Mouse (Mus musculus): ENCODE results near the gene Tgfb3. TPM values are rescaled to one million over a fixed set of nuclear protein-coding genes. Genes with fewer than 3 reads are reported as not detected.

The Tgfb3 gene
- polyA plus RNA-seq (2015; fragmentation: Nextera tagmentation; extraction: Ambion mirVana): 2.0 and 2.4 TPM in 2 replicates

GRCm38 (mm10) chr12:86078553-86079201 is at the start of gene Tgfb3:
Gene Tgfb3, minus strand, starts transcription at chr12:86079041.
- 2% methylated on average over 25 of the region's 25 CpGs for WGBS (ENCODE audit: insufficient replicate concordance)
- Histone ChIP-seq H3K27me3 (ENCODE audit: control insufficient read depth, insufficient read depth, low read depth, low read length) (peaks cover 38% of the 10 kb centered on the region), H3K27ac (ENCODE audit: low read length) (no peak within 1 kb of the TSS), H3K4me3 (ENCODE audit: low read depth, low read length) (peak within 1 kb of the TSS; percentile 61), H3K4me1 (ENCODE audit: control insufficient read depth, low read depth, low read length) (no peaks in the 10 kb centered on the region; the same call in 1 of the 2 replicates), H3K36me3 (ENCODE audit: control insufficient read depth, insufficient read depth) (no peaks in the 10 kb centered on the region), H3K9me3 (replicated peaks; ENCODE audit: control insufficient read depth, low read length) (no peaks in the 10 kb centered on the region), H3K4me2 (ENCODE audit: low read depth, low read length) (peak within 1 kb of the TSS; percentile 78), H3K9ac (ENCODE audit: low read depth, low read length) (peak within 1 kb of the TSS; percentile 60)
- ATAC-seq (ENCODE audit: low read depth): peak; percentile 42; the same call in 1 of the 2 replicates

GRCm38 (mm10) chr12:86128122-86128521 is 49.3 kb upstream of the Tgfb3 start:
- H3K27ac ChIP-seq (ENCODE audit: low read length): no peak overlapping the region
- H3K9me3 ChIP-seq (replicated peaks; ENCODE audit: control insufficient read depth, low read length): no peaks in the 10 kb centered on the region
- no peaks in the 10 kb centered on the region for H3K27me3 ChIP-seq (ENCODE audit: control insufficient read depth, insufficient read depth, low read depth, low read length)
- 50% methylated on average over 6 of the region's 6 CpGs for WGBS (ENCODE audit: insufficient replicate concordance)
- peak; percentile 47; the same call in 1 of the 2 replicates for ATAC-seq (ENCODE audit: low read depth)
- H3K4me1 ChIP-seq (ENCODE audit: control insufficient read depth, low read depth, low read length): no peaks in the 10 kb centered on the region; the same call in 1 of the 2 replicates
- no peaks in the 10 kb centered on the region for H3K36me3 ChIP-seq (ENCODE audit: control insufficient read depth, insufficient read depth)
- no peak overlapping the region for H3K4me3 ChIP-seq (ENCODE audit: low read depth, low read length)
- no peak overlapping the region for H3K9ac ChIP-seq (ENCODE audit: low read depth, low read length)
- no peak overlapping the region for H3K4me2 ChIP-seq (ENCODE audit: low read depth, low read length)

GRCm38 (mm10) chr12:86124016-86124415 is 45.2 kb upstream of the Tgfb3 start:
- no peak for ATAC-seq (ENCODE audit: low read depth)
- H3K36me3 ChIP-seq (ENCODE audit: control insufficient read depth, insufficient read depth): no peaks in the 10 kb centered on the region
- H3K27ac ChIP-seq (ENCODE audit: low read length): no peak overlapping the region
- no peaks in the 10 kb centered on the region for H3K27me3 ChIP-seq (ENCODE audit: control insufficient read depth, insufficient read depth, low read depth, low read length)
- WGBS (ENCODE audit: insufficient replicate concordance): 59% methylated on average over 6 of the region's 6 CpGs
- no peak overlapping the region for H3K4me2 ChIP-seq (ENCODE audit: low read depth, low read length)
- no peak overlapping the region for H3K4me3 ChIP-seq (ENCODE audit: low read depth, low read length)
- H3K4me1 ChIP-seq (ENCODE audit: control insufficient read depth, low read depth, low read length): no peaks in the 10 kb centered on the region; the same call in 1 of the 2 replicates
- no peak overlapping the region for H3K9ac ChIP-seq (ENCODE audit: low read depth, low read length)
- H3K9me3 ChIP-seq (replicated peaks; ENCODE audit: control insufficient read depth, low read length): no peaks in the 10 kb centered on the region

- H3K27ac ChIP-seq (ENCODE audit: low read length): no peak overlapping the region
- no peak for ATAC-seq (ENCODE audit: low read depth)
Observed at GRCm38 (mm10) chr12:86116295-86116835, 37.5 kb upstream of the Tgfb3 start.

GRCm38 (mm10) chr12:86110637-86111036 is 31.8 kb upstream of the Tgfb3 start:
- 68% methylated on average over 2 of the region's 2 CpGs for WGBS (ENCODE audit: insufficient replicate concordance)
- Histone ChIP-seq H3K4me3 (ENCODE audit: low read depth, low read length) (no peak overlapping the region), H3K4me1 (ENCODE audit: control insufficient read depth, low read depth, low read length) (no peaks in the 10 kb centered on the region), H3K4me2 (ENCODE audit: low read depth, low read length) (no peak overlapping the region), H3K27me3 (ENCODE audit: control insufficient read depth, insufficient read depth, low read depth, low read length) (no peaks in the 10 kb centered on the region), H3K27ac (ENCODE audit: low read length) (no peak overlapping the region), H3K9ac (ENCODE audit: low read depth, low read length) (no peak overlapping the region), H3K9me3 (replicated peaks; ENCODE audit: control insufficient read depth, low read length) (no peaks in the 10 kb centered on the region), H3K36me3 (ENCODE audit: control insufficient read depth, insufficient read depth) (no peaks in the 10 kb centered on the region)
- no peak for ATAC-seq (ENCODE audit: low read depth)

More at GRCm38 (mm10) chr12:86116295-86116835, 37.5 kb upstream of the Tgfb3 start:
- no peak overlapping the region for H3K4me2 ChIP-seq (ENCODE audit: low read depth, low read length)
- no peak overlapping the region for H3K4me3 ChIP-seq (ENCODE audit: low read depth, low read length)
- WGBS (ENCODE audit: insufficient replicate concordance): 74% methylated on average over 15 of the region's 15 CpGs
- H3K36me3 ChIP-seq (ENCODE audit: control insufficient read depth, insufficient read depth): no peaks in the 10 kb centered on the region
- H3K9me3 ChIP-seq (replicated peaks; ENCODE audit: control insufficient read depth, low read length): no peaks in the 10 kb centered on the region
- no peaks in the 10 kb centered on the region for H3K27me3 ChIP-seq (ENCODE audit: control insufficient read depth, insufficient read depth, low read depth, low read length)
- no peaks in the 10 kb centered on the region for H3K4me1 ChIP-seq (ENCODE audit: control insufficient read depth, low read depth, low read length)
- no peak overlapping the region for H3K9ac ChIP-seq (ENCODE audit: low read depth, low read length)

- Histone ChIP-seq H3K9me3 (replicated peaks; ENCODE audit: control insufficient read depth, low read length) (no peaks in the 10 kb centered on the region), H3K9ac (ENCODE audit: low read depth, low read length) (no peak overlapping the region), H3K27ac (ENCODE audit: low read length) (no peak overlapping the region), H3K4me2 (ENCODE audit: low read depth, low read length) (no peak overlapping the region), H3K27me3 (ENCODE audit: control insufficient read depth, insufficient read depth, low read depth, low read length) (no peaks in the 10 kb centered on the region), H3K4me3 (ENCODE audit: low read depth, low read length) (no peak overlapping the region), H3K4me1 (ENCODE audit: control insufficient read depth, low read depth, low read length) (no peaks in the 10 kb centered on the region), H3K36me3 (ENCODE audit: control insufficient read depth, insufficient read depth) (no peaks in the 10 kb centered on the region)
- no peak for ATAC-seq (ENCODE audit: low read depth)
- 68% methylated on average over 4 of the region's 4 CpGs for WGBS (ENCODE audit: insufficient replicate concordance)
Observed at GRCm38 (mm10) chr12:86109531-86109930, 30.7 kb upstream of the Tgfb3 start.

GRCm38 (mm10) chr12:86107645-86108044 is 28.8 kb upstream of the Tgfb3 start:
- no peaks in the 10 kb centered on the region for H3K27me3 ChIP-seq (ENCODE audit: control insufficient read depth, insufficient read depth, low read depth, low read length)
- H3K27ac ChIP-seq (ENCODE audit: low read length): no peak overlapping the region
- no peaks in the 10 kb centered on the region for H3K36me3 ChIP-seq (ENCODE audit: control insufficient read depth, insufficient read depth)
- H3K4me3 ChIP-seq (ENCODE audit: low read depth, low read length): no peak overlapping the region
- no peak overlapping the region for H3K9ac ChIP-seq (ENCODE audit: low read depth, low read length)
- ATAC-seq (ENCODE audit: low read depth): no peak
- H3K4me1 ChIP-seq (ENCODE audit: control insufficient read depth, low read depth, low read length): no peaks in the 10 kb centered on the region
- no peak overlapping the region for H3K4me2 ChIP-seq (ENCODE audit: low read depth, low read length)
- WGBS (ENCODE audit: insufficient replicate concordance): 61% methylated on average over 7 of the region's 7 CpGs
- no peaks in the 10 kb centered on the region for H3K9me3 ChIP-seq (replicated peaks; ENCODE audit: control insufficient read depth, low read length)

GRCm38 (mm10) chr12:86106086-86106485 is 27.2 kb upstream of the Tgfb3 start:
- no peaks in the 10 kb centered on the region for H3K9me3 ChIP-seq (replicated peaks; ENCODE audit: control insufficient read depth, low read length)
- no peak overlapping the region for H3K9ac ChIP-seq (ENCODE audit: low read depth, low read length)
- no peak for ATAC-seq (ENCODE audit: low read depth)
- H3K4me2 ChIP-seq (ENCODE audit: low read depth, low read length): no peak overlapping the region
- no peak overlapping the region for H3K27ac ChIP-seq (ENCODE audit: low read length)
- 73% methylated on average over 9 of the region's 9 CpGs for WGBS (ENCODE audit: insufficient replicate concordance)
- H3K27me3 ChIP-seq (ENCODE audit: control insufficient read depth, insufficient read depth, low read depth, low read length): no peaks in the 10 kb centered on the region
- no peak overlapping the region for H3K4me3 ChIP-seq (ENCODE audit: low read depth, low read length)
- no peaks in the 10 kb centered on the region for H3K36me3 ChIP-seq (ENCODE audit: control insufficient read depth, insufficient read depth)
- H3K4me1 ChIP-seq (ENCODE audit: control insufficient read depth, low read depth, low read length): no peaks in the 10 kb centered on the region

GRCm38 (mm10) chr12:86105546-86105945 is 26.7 kb upstream of the Tgfb3 start:
- H3K27me3 ChIP-seq (ENCODE audit: control insufficient read depth, insufficient read depth, low read depth, low read length): no peaks in the 10 kb centered on the region
- no peaks in the 10 kb centered on the region for H3K4me1 ChIP-seq (ENCODE audit: control insufficient read depth, low read depth, low read length)
- no peak for ATAC-seq (ENCODE audit: low read depth)
- no peak overlapping the region for H3K4me2 ChIP-seq (ENCODE audit: low read depth, low read length)
- no peaks in the 10 kb centered on the region for H3K9me3 ChIP-seq (replicated peaks; ENCODE audit: control insufficient read depth, low read length)
- no peaks in the 10 kb centered on the region for H3K36me3 ChIP-seq (ENCODE audit: control insufficient read depth, insufficient read depth)
- H3K9ac ChIP-seq (ENCODE audit: low read depth, low read length): no peak overlapping the region
- no peak overlapping the region for H3K4me3 ChIP-seq (ENCODE audit: low read depth, low read length)
- no peak overlapping the region for H3K27ac ChIP-seq (ENCODE audit: low read length)
- WGBS (ENCODE audit: insufficient replicate concordance): 62% methylated on average over 9 of the region's 10 CpGs
